Mouse (Mus musculus) brain, embryonic 14.5 days (tissue): Measurements from ENCODE around the gene Rpl23.

Experiments used
- CTCF ChIP-seq: fragments of 200-500 bp; IDR thresholded peaks from 2 replicates; pipeline ENCODE4 v1.5.1; 2012; ENCODE audit warnings: inconsistent platforms, mild to moderate bottlenecking, moderate library complexity, borderline replicate concordance; ENCODE audit not compliant: insufficient read depth, insufficient read length; ENCODE audit errors: extremely low read depth
- POLR2A ChIP-seq: fragments of 200-500 bp; IDR thresholded peaks from 2 replicates; pipeline ENCODE4 v1.6.1; 2012; ENCODE audit warnings: mild to moderate bottlenecking, inconsistent platforms, borderline replicate concordance; ENCODE audit not compliant: poor library complexity, insufficient read depth, insufficient read length, severe bottlenecking; ENCODE audit errors: extremely low read depth

- TF ChIP-seq POLR2A (no peak), CTCF (no peak)
These were observed 18.6 kb upstream of the Rpl23 start for GRCm38 (mm10) chr11:97800691-97801408.
